Mouse (Mus musculus): Measurements from ENCODE around the gene Prss58. TPM values are rescaled to one million over a fixed set of nuclear protein-coding genes. Genes with fewer than 3 reads are reported as not detected.

Gene Prss58
- total RNA-seq (2021) = not detected

DNA sequence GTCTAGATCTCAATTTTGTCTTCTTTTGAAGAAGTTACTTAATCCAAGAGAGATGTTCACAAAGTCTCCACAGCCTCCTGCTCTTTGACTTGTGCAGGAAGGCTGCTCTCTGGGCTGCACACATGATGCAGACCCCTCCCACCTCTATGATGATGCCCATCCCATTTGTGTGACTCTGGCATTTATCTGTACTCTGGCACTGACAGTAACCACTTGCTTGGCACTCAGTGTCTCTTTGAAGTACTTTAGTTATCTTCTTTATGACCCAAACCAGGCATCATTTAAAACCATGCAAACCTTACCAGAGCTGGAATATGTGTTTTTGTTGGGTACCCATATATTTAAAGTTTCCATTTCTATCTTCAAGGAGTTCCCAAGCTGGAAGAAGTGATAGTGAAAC, at the start of gene Prss58:
Prss58 (minus strand) TSS at position 101 of the 400 bp plus-strand sequence.
- no peak for DNase-seq (ENCODE audit: extremely low spot score in 1 of 2, low spot score in 2 of 2)
- intact Hi-C loops (cut with DNase I) = no loop called here

DNA sequence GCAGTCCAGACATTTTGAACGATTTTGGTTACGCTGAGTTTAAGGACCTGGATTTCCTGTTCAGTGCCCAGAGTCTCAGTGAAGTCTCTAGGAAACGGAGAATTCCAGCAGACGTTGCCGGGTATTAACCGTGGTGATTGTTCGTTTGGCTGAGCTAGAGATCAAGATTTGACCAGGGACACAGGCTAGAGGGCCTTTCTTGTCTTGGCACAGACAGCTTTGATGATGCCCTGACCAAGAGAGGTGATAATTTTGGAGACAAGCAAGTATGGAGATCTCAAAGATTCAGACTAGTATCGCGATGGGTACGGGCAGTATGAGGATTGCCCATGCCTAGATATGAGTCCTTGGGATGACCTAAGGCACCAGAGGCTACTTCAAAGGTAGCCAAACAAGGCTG, 40.3 kb upstream of the Prss58 start, which contains the start of gene 1700074P13Rik:
1700074P13Rik (minus strand) TSS at position 101 of the 400 bp plus-strand sequence.
- intact Hi-C loops (cut with DNase I) = no loop called here
- DNase-seq (ENCODE audit: extremely low spot score in 1 of 2, low spot score in 2 of 2) = no peak

DNA sequence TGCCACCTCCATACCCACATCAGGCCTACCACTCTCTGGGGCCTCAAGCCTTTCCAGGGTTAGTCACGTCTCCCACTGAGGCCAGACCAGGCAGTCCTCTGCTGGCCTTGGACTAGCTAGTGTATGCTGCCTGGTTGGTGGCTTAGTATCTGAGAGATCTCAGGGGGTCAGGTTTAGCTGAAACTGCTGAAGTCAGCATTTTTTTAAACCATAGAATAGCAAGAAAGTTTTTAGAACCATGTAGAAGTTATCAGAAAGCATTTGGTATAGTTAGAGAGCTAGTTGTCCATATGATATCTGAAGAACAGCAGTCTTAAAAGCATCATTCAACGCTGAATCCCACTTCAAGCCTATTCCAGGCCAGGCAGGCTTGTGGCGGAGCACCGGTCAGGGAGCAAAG, 19.8 kb upstream of the Prss58 start:
- no peak for DNase-seq (ENCODE audit: extremely low spot score in 1 of 2, low spot score in 2 of 2)
- intact Hi-C loops (cut with DNase I) = no loop called here

DNA sequence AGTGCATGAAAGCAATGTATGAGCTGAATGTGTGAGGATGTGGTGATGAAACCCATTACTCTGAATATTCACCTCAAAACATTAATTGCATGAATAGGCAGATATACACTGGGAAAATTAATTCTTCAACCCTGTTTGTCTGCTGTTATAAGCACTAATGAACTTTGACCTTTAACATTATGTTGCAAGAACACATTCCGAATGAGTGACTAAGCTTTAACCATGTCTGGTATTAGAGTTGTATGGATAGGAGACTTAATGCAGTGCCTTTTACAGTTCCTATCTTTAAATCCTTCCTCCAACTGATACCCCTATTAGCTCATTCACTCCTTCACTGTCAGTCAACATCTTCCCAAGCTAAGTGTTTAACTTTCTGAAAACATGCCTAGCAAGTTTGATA, 5.5 kb downstream of the Prss58 start:
- intact Hi-C loops (cut with DNase I) = no loop called here

DNA sequence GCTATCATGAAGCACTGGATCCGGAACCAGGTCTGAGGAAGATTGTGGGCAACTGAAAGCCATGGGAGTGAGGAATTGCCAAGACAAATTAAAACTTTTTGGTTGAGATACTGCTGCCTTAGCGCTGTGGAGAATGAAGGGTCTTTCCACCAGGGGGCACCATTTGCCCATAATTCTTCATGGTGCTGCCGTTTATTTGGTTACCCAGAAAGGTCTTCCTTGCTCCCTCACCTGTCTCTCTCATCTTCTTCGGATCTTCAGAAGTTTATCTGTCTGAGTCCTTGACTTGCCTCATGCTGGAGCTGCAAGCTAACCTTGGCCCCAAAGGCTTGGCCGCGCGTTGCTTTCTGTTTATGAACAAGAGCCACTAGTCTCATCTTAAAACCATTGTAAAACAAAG, 6.6 kb downstream of the Prss58 start:
- DNase-seq (ENCODE audit: extremely low spot score in 1 of 2, low spot score in 2 of 2) = no peak
- intact Hi-C loops (cut with DNase I) = no loop called here

More for the DNA sequence above, 5.5 kb downstream of the Prss58 start:
- no peak for DNase-seq (ENCODE audit: extremely low spot score in 1 of 2, low spot score in 2 of 2)

DNA sequence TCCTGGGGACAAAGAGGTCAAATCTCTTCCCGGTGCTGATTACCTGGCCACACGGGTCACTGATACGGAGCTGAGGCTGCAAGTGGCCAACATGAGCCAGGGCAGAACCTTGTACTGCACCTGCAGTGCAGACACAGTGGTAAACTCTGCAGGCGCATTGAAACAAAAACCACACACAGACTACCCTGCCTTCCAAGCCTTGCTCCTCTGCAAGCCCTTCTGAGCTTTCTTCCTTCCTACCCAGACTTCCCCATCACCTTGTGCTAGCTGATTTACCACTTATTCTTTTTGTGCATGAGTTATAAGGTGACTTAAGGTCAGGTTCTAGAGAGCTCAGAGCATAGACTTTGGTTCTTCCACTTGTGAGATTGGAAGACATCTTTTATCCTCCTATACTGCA, 8.4 kb downstream of the Prss58 start:
- no peak for DNase-seq (ENCODE audit: extremely low spot score in 1 of 2, low spot score in 2 of 2)
- intact Hi-C loops (cut with DNase I) = no loop called here

DNA sequence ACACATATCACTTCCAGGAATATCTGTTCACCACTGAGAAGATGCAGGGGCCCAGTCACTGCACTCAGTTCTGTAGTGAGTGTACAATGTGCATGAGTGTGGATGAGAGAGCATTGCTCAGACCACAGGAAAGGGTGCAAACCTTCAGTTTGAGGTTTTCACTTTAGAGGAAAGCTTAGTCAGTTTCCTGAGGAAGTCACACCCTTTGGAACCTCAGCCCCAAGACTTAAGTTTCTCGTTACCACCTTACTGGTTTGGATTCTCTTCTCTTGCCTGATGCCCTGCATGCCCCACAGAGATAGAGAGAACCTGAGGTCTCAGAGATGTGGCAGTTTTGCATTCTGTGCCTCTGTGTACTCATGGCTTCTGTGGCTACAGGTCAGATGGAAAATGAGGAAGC, 9.2 kb downstream of the Prss58 start:
- no peak for DNase-seq (ENCODE audit: extremely low spot score in 1 of 2, low spot score in 2 of 2)
- intact Hi-C loops (cut with DNase I) = no loop called here

DNA sequence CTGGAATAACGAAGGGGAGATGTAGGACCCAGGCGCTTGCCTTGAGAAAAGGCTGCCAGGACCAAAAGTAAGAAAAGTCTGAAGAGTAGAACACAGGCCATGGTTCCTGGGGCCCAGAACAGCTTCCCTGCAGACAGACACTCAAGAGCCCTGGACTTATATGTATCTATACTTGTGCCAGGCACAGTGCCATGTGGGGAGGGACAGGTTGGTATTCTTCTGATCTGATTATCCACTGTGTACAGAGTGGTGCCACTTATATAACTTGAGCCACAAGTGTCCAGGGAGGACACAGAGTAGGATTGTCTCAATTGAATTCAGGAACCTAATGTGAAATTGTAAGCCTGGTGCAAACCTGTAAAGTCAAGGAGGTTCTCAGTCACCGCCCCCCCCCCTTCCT, 12.8 kb downstream of the Prss58 start, which contains the start of gene Moxd2:
Moxd2 (minus strand) TSS at position 101 of the 400 bp plus-strand sequence.
- intact Hi-C loops (cut with DNase I) = no loop called here
- DNase-seq (ENCODE audit: extremely low spot score in 1 of 2, low spot score in 2 of 2) = no peak

DNA sequence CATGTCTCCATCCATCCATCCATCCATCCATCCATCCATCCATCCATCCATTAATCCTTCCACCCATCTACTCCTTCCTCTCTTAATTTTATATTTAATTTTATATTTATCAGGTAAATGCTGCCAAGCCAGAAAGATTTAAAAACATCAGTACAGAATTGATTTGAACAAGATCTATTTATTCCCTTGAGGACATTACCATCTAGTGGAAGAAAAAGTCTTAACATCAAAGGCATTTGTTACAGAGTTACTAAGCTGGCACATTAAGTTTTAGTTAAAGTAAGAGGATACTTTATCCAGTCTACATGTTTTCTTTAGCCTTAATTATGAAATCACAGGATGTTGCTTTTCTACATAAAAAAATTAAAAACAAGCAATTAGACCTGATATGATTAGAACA, 54.9 kb downstream of the Prss58 start:
- intact Hi-C loops (cut with DNase I) = loop anchor here (5.0 kb wide), 1 partner anchor 363 kb away; no protein-coding TSS in a partner anchor
- no peak for DNase-seq (ENCODE audit: extremely low spot score in 1 of 2, low spot score in 2 of 2)

Other genes starting within 250 kb of the Prss58 start
- not detected for gene Moxd2, start 12.9 kb downstream of the Prss58 start, total RNA-seq (2021)
- gene 1700074P13Rik, start 40.2 kb upstream of the Prss58 start, total RNA-seq (2021) = not detected
- not detected for gene Gm4744, start 51.5 kb upstream of the Prss58 start, total RNA-seq (2021)
- not detected for gene 1810009J06Rik, start 64.4 kb upstream of the Prss58 start, total RNA-seq (2021)
- not detected for gene Gm2663, start 99.1 kb upstream of the Prss58 start, total RNA-seq (2021)
- not detected for gene 2210010C04Rik, start 135.1 kb upstream of the Prss58 start, total RNA-seq (2021)